Mouse (Mus musculus): ENCODE data around the gene Gpatch2l. TPM values are rescaled to one million over a fixed set of nuclear protein-coding genes. Genes with fewer than 3 reads are reported as not detected.
A peak's percentile ranks its signal among the peaks of the same experiment; 100 is the strongest.

Gpatch2l gene
- total and polyA plus RNA-seq, 2 experiments from 2014 or later = 23.7 to 29.3 TPM

GRCm38 (mm10) chr12:86271626-86272025 is 30.0 kb downstream of the Gpatch2l start:
- Histone ChIP-seq H3K27me3 (ENCODE audit: insufficient read depth, low read length) (no peaks in the 10 kb centered on the region), H3K4me3 (ENCODE audit: low read depth, low read length) (no peak overlapping the region), H3K27ac (ENCODE audit: low read depth, low read length) (no peak overlapping the region), H3K4me2 (ENCODE audit: low read depth, low read length, poor library complexity, severe bottlenecking) (no peak overlapping the region), H3K9me3 (ENCODE audit: low read length) (no peaks in the 10 kb centered on the region), H3K4me1 (ENCODE audit: insufficient read depth, low read length) (no peaks in the 10 kb centered on the region), H3K36me3 (ENCODE audit: insufficient read depth, low read length) (peaks cover 29% of the 10 kb centered on the region), H3K9ac (replicated peaks; ENCODE audit: low read length, poor library complexity, severe bottlenecking) (no peak overlapping the region)
- ATAC-seq (ENCODE audit: low FRiP score) (no peak), DNase-seq (ENCODE audit: low spot score) (peak; percentile 35)
- WGBS = 41% methylated on average over 9 of the region's 9 CpGs
- TF ChIP-seq CTCF (IDR thresholded peaks at IDR 0.05) = no peak

DNA sequence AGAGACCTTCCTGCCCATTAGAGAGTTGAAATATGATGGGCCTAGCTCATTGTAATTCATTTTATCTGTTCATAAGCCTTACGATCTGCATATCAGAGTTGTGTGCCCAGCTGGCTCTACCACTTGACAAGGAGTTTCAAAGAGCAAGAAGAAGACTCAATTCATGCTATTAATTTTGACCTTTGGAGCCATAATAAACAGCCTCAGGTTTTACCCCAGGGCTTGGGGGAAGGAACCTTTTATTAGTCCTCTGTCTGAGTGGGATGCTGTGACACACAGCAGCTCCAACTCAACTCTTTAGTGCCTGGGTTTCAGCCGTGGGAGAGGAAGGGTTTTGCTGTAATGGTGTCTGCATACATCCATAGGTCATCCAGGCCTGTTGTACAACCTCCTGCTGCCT is 32.6 kb downstream of the Gpatch2l start:
- Histone ChIP-seq H3K4me2 (ENCODE audit: low read depth, low read length, poor library complexity, severe bottlenecking) (no peak overlapping the region), H3K9ac (replicated peaks; ENCODE audit: low read length, poor library complexity, severe bottlenecking) (no peak overlapping the region), H3K27ac (ENCODE audit: low read depth, low read length) (no peak overlapping the region), H3K36me3 (ENCODE audit: insufficient read depth, low read length) (peaks cover 8% of the 10 kb centered on the region; the same call in 1 of the 2 replicates), H3K9me3 (ENCODE audit: low read length) (no peaks in the 10 kb centered on the region), H3K4me1 (ENCODE audit: insufficient read depth, low read length) (no peaks in the 10 kb centered on the region; the same call in 1 of the 2 replicates), H3K4me3 (ENCODE audit: low read depth, low read length) (no peak overlapping the region), H3K27me3 (ENCODE audit: insufficient read depth, low read length) (no peaks in the 10 kb centered on the region)
- no peak for ATAC-seq (ENCODE audit: low FRiP score)
- DNase-seq (ENCODE audit: low spot score) = no peak
- 57% methylated on average over 2 of the region's 2 CpGs for WGBS
- TF ChIP-seq CTCF (IDR thresholded peaks at IDR 0.05) = no peak

- Histone ChIP-seq H3K36me3 (ENCODE audit: insufficient read depth, low read length) (peaks cover 3% of the 10 kb centered on the region; the same call in 1 of the 2 replicates), H3K9ac (replicated peaks; ENCODE audit: low read length, poor library complexity, severe bottlenecking) (no peak overlapping the region), H3K27me3 (ENCODE audit: insufficient read depth, low read length) (no peaks in the 10 kb centered on the region), H3K4me3 (ENCODE audit: low read depth, low read length) (no peak overlapping the region), H3K27ac (ENCODE audit: low read depth, low read length) (no peak overlapping the region), H3K9me3 (ENCODE audit: low read length) (no peaks in the 10 kb centered on the region), H3K4me2 (ENCODE audit: low read depth, low read length, poor library complexity, severe bottlenecking) (no peak overlapping the region), H3K4me1 (ENCODE audit: insufficient read depth, low read length) (no peaks in the 10 kb centered on the region; the same call in 1 of the 2 replicates)
- no peak for TF ChIP-seq CTCF (IDR thresholded peaks at IDR 0.05)
- DNase-seq (ENCODE audit: low spot score) (no peak), ATAC-seq (ENCODE audit: low FRiP score) (no peak)
- 64% methylated on average over 3 of the region's 3 CpGs for WGBS
Measured at GRCm38 (mm10) chr12:86275731-86276130, 34.1 kb downstream of the Gpatch2l start.

DNA sequence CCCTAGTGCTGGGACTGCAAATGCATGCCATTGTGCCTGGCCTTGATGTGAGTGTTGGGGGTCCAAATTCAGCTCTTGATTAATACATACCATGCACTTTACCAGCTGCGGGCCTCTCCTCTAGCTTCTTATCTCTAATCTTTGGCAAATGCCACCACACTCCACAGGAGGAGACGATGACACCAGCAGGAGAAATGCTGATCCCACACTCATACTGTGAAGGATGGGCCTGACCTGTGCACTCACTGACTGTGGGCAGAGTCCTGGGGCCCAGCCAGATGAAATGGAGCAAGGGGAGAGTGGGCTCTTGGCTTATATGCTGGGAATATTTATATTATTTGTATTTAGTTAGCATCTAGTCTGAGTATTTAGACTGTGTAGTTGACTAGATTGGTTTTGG is 34.8 kb downstream of the Gpatch2l start:
- H3K4me1 ChIP-seq (ENCODE audit: insufficient read depth, low read length) = no peaks in the 10 kb centered on the region; the same call in 1 of the 2 replicates
- H3K27me3 ChIP-seq (ENCODE audit: insufficient read depth, low read length) = no peaks in the 10 kb centered on the region
- ATAC-seq (ENCODE audit: low FRiP score) (no peak), DNase-seq (ENCODE audit: low spot score) (no peak)
- H3K9me3 ChIP-seq (ENCODE audit: low read length) = no peaks in the 10 kb centered on the region
- no peak overlapping the region for H3K4me2 ChIP-seq (ENCODE audit: low read depth, low read length, poor library complexity, severe bottlenecking)
- no peak overlapping the region for H3K9ac ChIP-seq (replicated peaks; ENCODE audit: low read length, poor library complexity, severe bottlenecking)
- no peak overlapping the region for H3K4me3 ChIP-seq (ENCODE audit: low read depth, low read length)
- 74% methylated on average over 2 of the region's 2 CpGs for WGBS
- TF ChIP-seq CTCF (IDR thresholded peaks at IDR 0.05) = no peak
- no peak overlapping the region for H3K27ac ChIP-seq (ENCODE audit: low read depth, low read length)
- peaks cover 3% of the 10 kb centered on the region; the same call in 1 of the 2 replicates for H3K36me3 ChIP-seq (ENCODE audit: insufficient read depth, low read length)

GRCm38 (mm10) chr12:86276895-86277294 is 35.2 kb downstream of the Gpatch2l start:
- no peak overlapping the region for H3K9ac ChIP-seq (replicated peaks; ENCODE audit: low read length, poor library complexity, severe bottlenecking)
- no peak for DNase-seq (ENCODE audit: low spot score)
- no peak for ATAC-seq (ENCODE audit: low FRiP score)

DNA sequence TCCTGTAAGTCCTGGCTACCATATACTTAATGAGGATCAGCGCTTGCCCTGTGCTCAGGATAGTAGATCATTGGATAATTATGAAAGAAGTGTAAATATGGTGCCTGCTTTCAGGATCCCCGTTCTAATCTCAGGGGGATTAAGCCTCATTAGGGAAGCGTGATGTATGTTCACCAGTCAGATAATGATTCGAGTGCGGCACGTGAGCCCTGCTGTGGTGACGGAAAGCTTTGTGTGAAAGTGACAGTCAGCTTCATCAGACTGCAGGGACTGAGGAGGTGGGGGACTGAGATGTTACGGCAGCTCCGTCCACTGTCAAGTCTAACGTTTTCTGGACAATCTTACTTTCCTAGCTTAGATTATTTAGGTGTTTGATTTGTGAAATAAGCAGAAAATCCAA is 38.3 kb downstream of the Gpatch2l start:
- H3K9me3 ChIP-seq (ENCODE audit: low read length) = no peaks in the 10 kb centered on the region
- H3K4me1 ChIP-seq (ENCODE audit: insufficient read depth, low read length) = no peaks in the 10 kb centered on the region; the same call in 1 of the 2 replicates
- H3K27ac ChIP-seq (ENCODE audit: low read depth, low read length) = no peak overlapping the region
- H3K36me3 ChIP-seq (ENCODE audit: insufficient read depth, low read length) = peaks cover 4% of the 10 kb centered on the region
- WGBS = 34% methylated on average over 10 of the region's 10 CpGs
- no peak for ATAC-seq (ENCODE audit: low FRiP score)
- no peak overlapping the region for H3K9ac ChIP-seq (replicated peaks; ENCODE audit: low read length, poor library complexity, severe bottlenecking)
- TF ChIP-seq CTCF (IDR thresholded peaks at IDR 0.05) = no peak
- H3K4me2 ChIP-seq (ENCODE audit: low read depth, low read length, poor library complexity, severe bottlenecking) = no peak overlapping the region
- H3K4me3 ChIP-seq (ENCODE audit: low read depth, low read length) = no peak overlapping the region
- no peak for DNase-seq (ENCODE audit: low spot score)
- H3K27me3 ChIP-seq (ENCODE audit: insufficient read depth, low read length) = no peaks in the 10 kb centered on the region

More at GRCm38 (mm10) chr12:86276895-86277294, 35.2 kb downstream of the Gpatch2l start:
- 30% methylated on average over 5 of the region's 5 CpGs for WGBS
- peaks cover 3% of the 10 kb centered on the region; the same call in 1 of the 2 replicates for H3K36me3 ChIP-seq (ENCODE audit: insufficient read depth, low read length)
- H3K4me3 ChIP-seq (ENCODE audit: low read depth, low read length) = no peak overlapping the region
- H3K9me3 ChIP-seq (ENCODE audit: low read length) = no peaks in the 10 kb centered on the region
- no peak for TF ChIP-seq CTCF (IDR thresholded peaks at IDR 0.05)
- no peaks in the 10 kb centered on the region for H3K27me3 ChIP-seq (ENCODE audit: insufficient read depth, low read length)
- H3K27ac ChIP-seq (ENCODE audit: low read depth, low read length) = no peak overlapping the region
- no peak overlapping the region for H3K4me2 ChIP-seq (ENCODE audit: low read depth, low read length, poor library complexity, severe bottlenecking)
- no peaks in the 10 kb centered on the region; the same call in 1 of the 2 replicates for H3K4me1 ChIP-seq (ENCODE audit: insufficient read depth, low read length)

Data from midbrain, postnatal 0 days (tissue).